Mouse (Mus musculus) thymus, adult 2 months (tissue): Measurements from ENCODE around the gene Ppp3ca. TPM values are rescaled to one million over a fixed set of nuclear protein-coding genes. Genes with fewer than 3 reads are reported as not detected.

Source experiments
- DNase-seq: peaks from one replicate; pipeline ENCODE4 v3.0.0; 2021
- H3K27ac ChIP-seq: fragments of 200-500 bp; 2 replicates; pipeline ENCODE4 v1.5.1; 2012; ENCODE audit warnings: low read length, control low read depth; ENCODE audit not compliant: control insufficient read depth, insufficient read depth
- H3K27me3 ChIP-seq: fragments of 200-500 bp; 2 replicates; pipeline ENCODE4 v1.6.1; 2012; ENCODE audit warnings: mild to moderate bottlenecking, low read length, moderate library complexity, mixed read lengths; ENCODE audit not compliant: control insufficient read depth, insufficient read depth
- H3K36me3 ChIP-seq: fragments of 200-500 bp; 2 replicates; pipeline ENCODE4 v1.6.1; 2012; ENCODE audit warnings: mild to moderate bottlenecking, low read length, moderate library complexity; ENCODE audit not compliant: control insufficient read depth, insufficient read depth
- H3K4me1 ChIP-seq: fragments of 200-500 bp; replicated peaks from 2 replicates; pipeline ENCODE4 v1.6.1; 2012; ENCODE audit warnings: low read length; ENCODE audit not compliant: control insufficient read depth, insufficient read depth
- H3K4me3 ChIP-seq: fragments of 200-500 bp; 2 replicates; pipeline ENCODE4 v1.5.1; 2012; ENCODE audit warnings: mild to moderate bottlenecking, low read length, control low read depth, moderate library complexity; ENCODE audit not compliant: control insufficient read depth, insufficient read depth
- CTCF ChIP-seq: fragments of 200-500 bp; IDR thresholded peaks from 2 replicates; pipeline ENCODE4 v1.5.1; 2012; ENCODE audit warnings: mild to moderate bottlenecking, control low read depth, low read length, moderate library complexity, borderline replicate concordance; ENCODE audit not compliant: control insufficient read depth, poor library complexity, insufficient read depth; ENCODE audit errors: extremely low read depth
- POLR2A ChIP-seq: fragments of 200-500 bp; IDR thresholded peaks from 2 replicates; pipeline ENCODE4 v1.6.1; 2012; ENCODE audit warnings: mild to moderate bottlenecking, low read length, control low read depth, moderate library complexity; ENCODE audit not compliant: control insufficient read depth, poor library complexity, insufficient read depth; ENCODE audit errors: extremely low read depth
- WGBS: fragments of 180-500 bp; shearing (Covaris S2); methylation state at CpG from one replicate; pipeline ENCODE4 v1.1.7; 2018; 5-methylcytosine and 5-hydroxymethylcytosine counted together
- polyA plus RNA-seq: library from polyadenylated mRNA; depleted of rRNA; stranded (reverse); fragments of >200 nt; gene quantifications from 2 replicates; pipeline ENCODE4 v1.2.3, GENCODE M21; 2012

Ppp3ca gene
- polyA plus RNA-seq, 1 experiment, result 5.6 TPM

GRCm38 (mm10) chr3:136948142-136948541 lies 278.2 kb downstream of the Ppp3ca start:
- no peak overlapping the region for H3K27ac ChIP-seq
- H3K36me3 ChIP-seq, result no peaks in the 10 kb centered on the region
- no peak for TF ChIP-seq CTCF
- TF ChIP-seq POLR2A, result no peak
- H3K4me1 ChIP-seq, result 0 out of 2 replicates have a peak, but pooled peaks cover 2% of the 10 kb centered on the region
- WGBS, result 96% methylated on average over 4 of the region's 4 CpGs
- no peaks in the 10 kb centered on the region for H3K27me3 ChIP-seq
- no peak for DNase-seq
- H3K4me3 ChIP-seq, result no peak overlapping the region

GRCm38 (mm10) chr3:136951792-136952191 lies 281.9 kb downstream of the Ppp3ca start:
- Histone ChIP-seq H3K4me3 (no peak overlapping the region), H3K4me1 (0 out of 2 replicates have a peak, but pooled peaks cover 2% of the 10 kb centered on the region), H3K36me3 (no peaks in the 10 kb centered on the region), H3K27me3 (no peaks in the 10 kb centered on the region), H3K27ac (no peak overlapping the region)
- TF ChIP-seq CTCF (no peak), POLR2A (no peak)
- DNase-seq, result no peak
- 61% methylated on average over 1 of the region's 1 CpGs for WGBS

- no peaks in the 10 kb centered on the region for H3K27me3 ChIP-seq
- no peak overlapping the region for H3K4me3 ChIP-seq
- TF ChIP-seq CTCF (no peak), POLR2A (no peak)
- no peak for DNase-seq
- 92% methylated on average over 1 of the region's 1 CpGs for WGBS
- H3K27ac ChIP-seq, result no peak overlapping the region
- 0 out of 2 replicates have a peak, but pooled peaks cover 2% of the 10 kb centered on the region for H3K4me1 ChIP-seq
- H3K36me3 ChIP-seq, result no peaks in the 10 kb centered on the region
Measured at GRCm38 (mm10) chr3:136952822-136953221, 282.9 kb downstream of the Ppp3ca start.

GRCm38 (mm10) chr3:136955043-136955442 lies 285.1 kb downstream of the Ppp3ca start:
- no peak for DNase-seq
- Histone ChIP-seq H3K4me3 (no peak overlapping the region), H3K27me3 (no peaks in the 10 kb centered on the region), H3K27ac (no peak overlapping the region), H3K36me3 (no peaks in the 10 kb centered on the region), H3K4me1 (0 out of 2 replicates have a peak, but pooled peaks cover 2% of the 10 kb centered on the region)
- 100% methylated on average over 2 of the region's 2 CpGs for WGBS
- no peak for TF ChIP-seq CTCF
- TF ChIP-seq POLR2A, result no peak

GRCm38 (mm10) chr3:136960314-136960713 lies 290.4 kb downstream of the Ppp3ca start:
- Histone ChIP-seq H3K4me1 (no peaks in the 10 kb centered on the region), H3K27ac (no peak overlapping the region), H3K4me3 (no peak overlapping the region), H3K36me3 (no peaks in the 10 kb centered on the region), H3K27me3 (no peaks in the 10 kb centered on the region)
- 97% methylated on average over 3 of the region's 3 CpGs for WGBS
- TF ChIP-seq CTCF (no peak), POLR2A (no peak)
- DNase-seq, result no peak

GRCm38 (mm10) chr3:136966786-136967185 lies 296.9 kb downstream of the Ppp3ca start:
- Histone ChIP-seq H3K4me3 (no peak overlapping the region), H3K27me3 (no peaks in the 10 kb centered on the region), H3K36me3 (no peaks in the 10 kb centered on the region), H3K4me1 (no peaks in the 10 kb centered on the region), H3K27ac (no peak overlapping the region)
- TF ChIP-seq POLR2A (no peak), CTCF (no peak)
- 95% methylated on average over 5 of the region's 5 CpGs for WGBS
- no peak for DNase-seq

GRCm38 (mm10) chr3:136967510-136967909 lies 297.6 kb downstream of the Ppp3ca start:
- H3K36me3 ChIP-seq, result no peaks in the 10 kb centered on the region
- no peak overlapping the region for H3K27ac ChIP-seq
- no peak overlapping the region for H3K4me3 ChIP-seq
- H3K4me1 ChIP-seq, result no peaks in the 10 kb centered on the region
- TF ChIP-seq CTCF, result no peak
- no peak for TF ChIP-seq POLR2A
- H3K27me3 ChIP-seq, result no peaks in the 10 kb centered on the region
- 96% methylated on average over 2 of the region's 2 CpGs for WGBS
- no peak for DNase-seq
